Mouse (Mus musculus) CD4-positive helper T cell, adult 2 months (primary cell): Measurements from ENCODE around the gene Gm17660.

Experiments
- DNase-seq: peaks from one replicate; pipeline ENCODE4 v3.0.0-alpha.2; 2012; ENCODE audit warnings: low read depth, missing footprints, low spot score

Gm17660 gene

GRCm38 (mm10) chr5:104077508-104077907 lies at the start of gene Gm17660:
Gene Gm17660, minus strand, starts transcription at chr5:104077608.
- DNase-seq, result no peak

- DNase-seq, result no peak
Observed at GRCm38 (mm10) chr5:104126561-104127320, 49.3 kb upstream of the Gm17660 start.

- no peak for DNase-seq
Observed at GRCm38 (mm10) chr5:104124016-104124658, 46.7 kb upstream of the Gm17660 start.

GRCm38 (mm10) chr5:104115890-104116289 lies 38.5 kb upstream of the Gm17660 start:
- DNase-seq, result no peak

GRCm38 (mm10) chr5:104115118-104115517 lies 37.7 kb upstream of the Gm17660 start:
- no peak for DNase-seq

GRCm38 (mm10) chr5:104113491-104114172 lies 36.2 kb upstream of the Gm17660 start, which contains the start of gene Sparcl1:
Gene Sparcl1, minus strand, starts transcription at chr5:104113733.
- no peak for DNase-seq

GRCm38 (mm10) chr5:104112511-104112910 lies 35.1 kb upstream of the Gm17660 start:
- DNase-seq, result no peak

- DNase-seq, result no peak
Observed at GRCm38 (mm10) chr5:104112016-104112415, 34.6 kb upstream of the Gm17660 start.

- no peak for DNase-seq
Observed at GRCm38 (mm10) chr5:104110171-104110920, 32.9 kb upstream of the Gm17660 start.

GRCm38 (mm10) chr5:104109516-104109915 lies 32.1 kb upstream of the Gm17660 start:
- DNase-seq, result no peak

- DNase-seq, result peak; percentile 4
Observed at GRCm38 (mm10) chr5:104108879-104109369, 31.5 kb upstream of the Gm17660 start.

- no peak for DNase-seq
Observed at GRCm38 (mm10) chr5:104108127-104108875, 30.9 kb upstream of the Gm17660 start.

- no peak for DNase-seq
Observed at GRCm38 (mm10) chr5:104104111-104104510, 26.7 kb upstream of the Gm17660 start.

GRCm38 (mm10) chr5:104103171-104103570 lies 25.8 kb upstream of the Gm17660 start:
- DNase-seq, result no peak

- DNase-seq, result no peak
Observed at GRCm38 (mm10) chr5:104101678-104102531, 24.5 kb upstream of the Gm17660 start.

GRCm38 (mm10) chr5:104096078-104096938 lies 18.9 kb upstream of the Gm17660 start:
- DNase-seq, result no peak

- no peak for DNase-seq
Observed at GRCm38 (mm10) chr5:104095416-104096077, 18.1 kb upstream of the Gm17660 start.

- DNase-seq, result no peak
Observed at GRCm38 (mm10) chr5:104089751-104090150, 12.3 kb upstream of the Gm17660 start.
